Mouse (Mus musculus): Measurements from ENCODE around the gene Kirrel3. TPM values are rescaled to one million over a fixed set of nuclear protein-coding genes. Genes with fewer than 3 reads are reported as not detected.

Gene Kirrel3
- polyA plus RNA-seq, 1 experiment from 2014 or later = 11.4 TPM

- no peak for ATAC-seq (ENCODE audit: low FRiP score)
- no peak overlapping the region for H3K4me3 ChIP-seq (replicated peaks)
- no peaks in the 10 kb centered on the region for H3K9me3 ChIP-seq
- no peak overlapping the region for H3K9ac ChIP-seq
- WGBS = 83% methylated on average over 4 of the region's 4 CpGs
- no peaks in the 10 kb centered on the region for H3K36me3 ChIP-seq (replicated peaks)
- H3K27me3 ChIP-seq = 0 out of 2 replicates have a peak, but pooled peaks cover 10% of the 10 kb centered on the region
- H3K4me1 ChIP-seq = peaks cover 27% of the 10 kb centered on the region
- H3K27ac ChIP-seq = no peak overlapping the region
- H3K4me2 ChIP-seq = no peak overlapping the region
Measured at GRCm38 (mm10) chr9:34993467-34994211, 507.9 kb downstream of the Kirrel3 start.

GRCm38 (mm10) chr9:34995078-34995477 lies 509.4 kb downstream of the Kirrel3 start:
- H3K27ac ChIP-seq = no peak overlapping the region
- H3K4me2 ChIP-seq = no peak overlapping the region
- no peak for ATAC-seq (ENCODE audit: low FRiP score)
- 0 out of 2 replicates have a peak, but pooled peaks cover 18% of the 10 kb centered on the region for H3K27me3 ChIP-seq
- peaks cover 27% of the 10 kb centered on the region for H3K4me1 ChIP-seq
- no peaks in the 10 kb centered on the region for H3K36me3 ChIP-seq (replicated peaks)
- no peak overlapping the region for H3K9ac ChIP-seq
- H3K4me3 ChIP-seq (replicated peaks) = no peak overlapping the region
- no peaks in the 10 kb centered on the region for H3K9me3 ChIP-seq
- 92% methylated on average over 2 of the region's 2 CpGs for WGBS

DNA sequence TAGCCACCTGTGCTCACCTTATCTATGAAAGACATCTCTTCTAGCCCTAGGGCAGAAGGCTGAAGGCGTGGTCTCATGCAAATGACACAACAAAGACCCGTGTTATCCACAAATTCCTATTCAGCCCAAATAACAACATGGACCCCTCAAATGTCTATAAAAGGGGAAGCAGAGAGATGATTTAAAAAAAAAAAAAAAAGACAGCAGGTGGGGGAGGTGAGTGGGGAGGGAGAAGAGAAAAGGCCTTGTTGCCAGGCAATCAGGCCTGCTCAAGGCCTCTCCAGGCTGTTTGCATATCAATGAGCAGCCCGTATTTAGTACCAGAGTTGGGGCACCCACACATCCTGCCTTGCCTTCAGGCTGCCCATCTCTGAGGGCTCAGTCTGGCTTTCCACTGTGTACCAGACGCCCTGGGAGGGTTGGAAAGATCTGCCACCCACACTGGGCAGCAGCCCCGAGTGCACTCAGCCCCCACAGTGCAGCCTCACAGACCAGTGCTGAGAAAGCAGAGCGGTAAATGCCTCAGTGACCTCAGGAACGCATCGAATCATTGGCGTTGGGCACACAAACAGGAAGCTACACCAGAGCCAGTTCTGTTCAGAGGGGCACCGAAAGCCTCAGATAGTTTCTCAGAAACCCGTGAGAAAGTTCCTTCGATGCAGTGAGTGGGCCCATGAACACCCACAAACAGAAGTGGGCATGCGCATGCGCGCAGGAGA lies 510.1 kb downstream of the Kirrel3 start:
- H3K4me2 ChIP-seq = no peak overlapping the region
- 43% methylated on average over 15 of the region's 15 CpGs for whole genome bisulfite sequencing
- H3K27ac ChIP-seq = 0 out of 2 replicates have a peak overlapping the region, but pooled peaks have one; percentile 20
- peaks cover 22% of the 10 kb centered on the region; the same call in 1 of the 2 replicates for H3K27me3 ChIP-seq
- peak; percentile 79 for ATAC-seq (ENCODE audit: low FRiP score)
- H3K9ac ChIP-seq = no peak overlapping the region
- no peaks in the 10 kb centered on the region for H3K9me3 ChIP-seq
- peaks cover 27% of the 10 kb centered on the region for H3K4me1 ChIP-seq
- no peaks in the 10 kb centered on the region for H3K36me3 ChIP-seq (replicated peaks)
- no peak overlapping the region for H3K4me3 ChIP-seq (replicated peaks)

- no peaks in the 10 kb centered on the region for H3K9me3 ChIP-seq
- peak; percentile 27; the same call in 1 of the 2 replicates for ATAC-seq (ENCODE audit: low FRiP score)
- H3K4me3 ChIP-seq (replicated peaks) = no peak overlapping the region
- H3K36me3 ChIP-seq (replicated peaks) = no peaks in the 10 kb centered on the region
- 38% methylated on average over 9 of the region's 9 CpGs for WGBS
- H3K27ac ChIP-seq = no peak overlapping the region
- H3K4me1 ChIP-seq = peaks cover 27% of the 10 kb centered on the region
- H3K9ac ChIP-seq = no peak overlapping the region
- peaks cover 29% of the 10 kb centered on the region; the same call in 1 of the 2 replicates for H3K27me3 ChIP-seq
- no peak overlapping the region for H3K4me2 ChIP-seq
Measured at GRCm38 (mm10) chr9:34997880-34998865, 512.5 kb downstream of the Kirrel3 start.

DNA sequence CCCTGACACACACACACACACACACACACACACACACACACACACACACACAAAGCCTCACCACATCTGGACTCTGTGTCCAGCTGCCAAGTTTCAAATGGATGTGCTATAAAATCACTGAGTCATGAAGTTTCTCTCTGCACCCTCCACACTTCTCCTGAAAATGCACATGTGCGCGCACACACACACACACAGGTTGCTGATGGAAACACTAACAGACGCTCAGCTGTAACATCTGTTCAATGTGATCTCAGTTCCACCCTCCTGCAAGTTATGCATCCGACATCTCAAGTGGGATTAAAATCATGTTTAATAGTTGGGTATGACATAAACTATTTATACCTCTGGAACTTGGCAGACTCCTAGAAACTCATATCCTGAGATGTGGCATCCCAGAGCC lies 518.4 kb downstream of the Kirrel3 start:
- no peak overlapping the region for H3K9ac ChIP-seq
- no peak overlapping the region for H3K4me2 ChIP-seq
- no peak overlapping the region for H3K4me3 ChIP-seq (replicated peaks)
- WGBS = 92% methylated on average over 4 of the region's 4 CpGs
- H3K9me3 ChIP-seq = no peaks in the 10 kb centered on the region
- no peak overlapping the region for H3K27ac ChIP-seq
- H3K27me3 ChIP-seq = peaks cover 25% of the 10 kb centered on the region; the same call in 1 of the 2 replicates
- ATAC-seq (ENCODE audit: low FRiP score) = no peak
- H3K4me1 ChIP-seq = no peaks in the 10 kb centered on the region
- H3K36me3 ChIP-seq (replicated peaks) = no peaks in the 10 kb centered on the region

- Histone ChIP-seq H3K4me3 (replicated peaks) (no peak overlapping the region), H3K9ac (no peak overlapping the region), H3K36me3 (replicated peaks) (no peaks in the 10 kb centered on the region), H3K4me1 (no peaks in the 10 kb centered on the region), H3K9me3 (no peaks in the 10 kb centered on the region), H3K27ac (no peak overlapping the region), H3K4me2 (no peak overlapping the region), H3K27me3 (0 out of 2 replicates have a peak, but pooled peaks cover 9% of the 10 kb centered on the region)
- 87% methylated on average over 14 of the region's 14 CpGs for WGBS
- no peak for ATAC-seq (ENCODE audit: low FRiP score)
Measured at GRCm38 (mm10) chr9:35007697-35008341, 522.1 kb downstream of the Kirrel3 start.

DNA sequence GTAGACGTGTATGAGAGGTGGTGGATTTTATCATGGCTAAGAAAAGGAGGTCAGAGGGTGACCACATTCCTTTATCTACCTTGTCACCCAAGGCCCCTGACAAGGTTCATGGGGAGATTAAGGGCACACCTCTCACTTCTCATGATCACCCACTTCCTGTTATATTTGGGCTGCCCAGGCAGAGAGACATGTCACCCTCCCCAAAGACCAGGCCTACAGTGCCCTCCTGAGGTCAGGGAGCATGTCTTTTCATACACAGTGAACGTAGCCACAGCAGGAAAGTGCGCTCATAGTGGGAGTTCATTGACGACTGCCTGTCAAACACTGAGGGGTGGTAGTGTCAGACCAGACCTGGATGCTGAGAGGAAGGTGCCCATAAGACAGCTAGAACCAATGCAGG lies 531.1 kb downstream of the Kirrel3 start:
- peaks cover 15% of the 10 kb centered on the region; the same call in 1 of the 2 replicates for H3K4me1 ChIP-seq
- WGBS = 63% methylated on average over 4 of the region's 4 CpGs
- no peaks in the 10 kb centered on the region for H3K9me3 ChIP-seq
- H3K9ac ChIP-seq = no peak overlapping the region
- H3K4me3 ChIP-seq (replicated peaks) = no peak overlapping the region
- H3K27me3 ChIP-seq = peaks cover 20% of the 10 kb centered on the region
- no peaks in the 10 kb centered on the region for H3K36me3 ChIP-seq (replicated peaks)
- H3K27ac ChIP-seq = no peak overlapping the region
- no peak for ATAC-seq (ENCODE audit: low FRiP score)
- no peak overlapping the region for H3K4me2 ChIP-seq

DNA sequence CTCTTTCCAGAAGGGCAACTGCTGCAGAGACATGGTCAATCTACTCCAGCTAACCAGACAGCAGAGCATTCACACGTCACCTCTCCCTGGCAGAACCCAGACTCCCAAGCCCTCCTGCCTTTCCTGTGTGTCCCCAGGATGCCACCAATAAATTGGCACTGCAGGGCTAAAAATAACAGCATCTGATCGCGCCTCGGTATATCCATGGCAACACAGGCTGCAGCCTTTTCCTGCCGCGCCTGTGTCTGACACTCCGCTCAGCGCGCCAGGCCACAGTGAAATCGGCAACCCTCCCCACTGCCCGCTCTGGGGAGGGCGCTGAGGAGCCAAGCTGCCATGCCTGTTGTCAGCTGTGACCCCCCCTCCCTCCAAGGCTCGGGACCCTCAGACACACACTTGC lies 531.9 kb downstream of the Kirrel3 start:
- Histone ChIP-seq H3K4me2 (peak overlapping the region; percentile 6; the same call in 1 of the 2 replicates), H3K9ac (no peak overlapping the region), H3K9me3 (no peaks in the 10 kb centered on the region), H3K27ac (peak overlapping the region; percentile 53; the same call in 1 of the 2 replicates), H3K4me1 (peaks cover 15% of the 10 kb centered on the region; the same call in 1 of the 2 replicates), H3K36me3 (replicated peaks) (no peaks in the 10 kb centered on the region), H3K27me3 (peaks cover 20% of the 10 kb centered on the region), H3K4me3 (replicated peaks) (no peak overlapping the region)
- peak; percentile 66; the same call in 1 of the 2 replicates for ATAC-seq (ENCODE audit: low FRiP score)
- 36% methylated on average over 13 of the region's 13 CpGs for WGBS

- WGBS = 66% methylated on average over 5 of the region's 5 CpGs
- Histone ChIP-seq H3K9me3 (no peaks in the 10 kb centered on the region), H3K4me3 (replicated peaks) (no peak overlapping the region), H3K36me3 (replicated peaks) (no peaks in the 10 kb centered on the region), H3K4me1 (peaks cover 15% of the 10 kb centered on the region; the same call in 1 of the 2 replicates), H3K4me2 (no peak overlapping the region), H3K27me3 (peaks cover 20% of the 10 kb centered on the region), H3K27ac (no peak overlapping the region), H3K9ac (no peak overlapping the region)
- ATAC-seq (ENCODE audit: low FRiP score) = peak; percentile 12; the same call in 1 of the 2 replicates
Measured at GRCm38 (mm10) chr9:35018056-35018455, 532.4 kb downstream of the Kirrel3 start.

DNA sequence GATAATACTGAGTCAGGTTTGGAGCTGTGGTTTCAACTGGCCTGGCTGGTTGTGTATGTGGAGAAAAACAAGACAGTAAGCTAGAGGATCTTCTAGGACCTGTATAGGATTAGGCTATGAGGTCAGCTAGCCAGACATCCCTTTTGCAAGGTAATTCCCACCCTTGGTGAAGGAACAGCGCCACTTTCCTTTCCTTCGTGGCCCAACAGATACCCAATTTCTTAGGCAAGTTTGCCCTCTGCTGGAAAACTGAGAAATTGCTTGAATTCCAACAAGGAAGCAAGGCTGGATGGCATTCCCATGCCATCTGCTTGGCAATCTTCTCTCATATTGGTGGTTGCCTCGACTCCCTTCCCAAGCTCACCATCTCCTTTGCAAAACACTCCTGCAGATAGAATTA lies 533.7 kb downstream of the Kirrel3 start:
- H3K9me3 ChIP-seq = no peaks in the 10 kb centered on the region
- peak; percentile 66 for ATAC-seq (ENCODE audit: low FRiP score)
- H3K27ac ChIP-seq = no peak overlapping the region
- peaks cover 16% of the 10 kb centered on the region for H3K4me1 ChIP-seq
- WGBS = 6% methylated on average over 3 of the region's 3 CpGs
- H3K4me2 ChIP-seq = no peak overlapping the region
- H3K4me3 ChIP-seq (replicated peaks) = no peak overlapping the region
- peaks cover 27% of the 10 kb centered on the region for H3K27me3 ChIP-seq
- no peaks in the 10 kb centered on the region for H3K36me3 ChIP-seq (replicated peaks)
- H3K9ac ChIP-seq = no peak overlapping the region

DNA sequence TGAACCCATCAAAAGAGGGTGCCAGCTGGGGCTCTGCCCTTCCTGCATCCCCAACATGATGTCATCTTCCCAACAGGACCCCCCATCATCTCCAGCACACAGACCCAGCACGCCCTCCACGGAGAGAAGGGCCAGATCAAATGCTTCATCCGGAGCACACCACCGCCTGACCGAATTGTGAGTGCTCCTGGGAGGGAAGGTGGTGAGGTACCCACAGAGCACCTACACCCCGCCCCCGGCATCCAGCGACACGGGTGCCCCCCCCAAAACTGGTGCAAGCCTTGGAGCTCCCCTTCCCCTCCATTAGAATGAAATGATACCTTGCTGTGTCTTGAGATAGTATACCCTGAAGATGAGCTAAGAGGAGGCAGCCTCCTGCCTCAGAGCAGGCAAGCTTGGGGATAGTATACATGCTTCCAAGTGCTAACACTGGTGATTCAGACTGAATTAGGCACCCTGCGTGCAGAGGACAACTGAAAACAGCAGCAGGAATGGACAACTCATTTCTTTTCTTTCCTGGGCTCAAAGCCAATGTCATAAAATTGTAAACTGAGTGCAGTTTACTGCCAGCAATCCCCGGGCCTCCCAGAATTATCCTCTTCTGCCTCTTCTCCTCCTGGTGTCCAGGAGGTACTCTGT lies 534.4 kb downstream of the Kirrel3 start:
- Histone ChIP-seq H3K4me1 (peaks cover 24% of the 10 kb centered on the region), H3K4me3 (replicated peaks) (no peak overlapping the region), H3K9me3 (no peaks in the 10 kb centered on the region), H3K27ac (no peak overlapping the region), H3K36me3 (replicated peaks) (no peaks in the 10 kb centered on the region), H3K9ac (no peak overlapping the region), H3K4me2 (no peak overlapping the region), H3K27me3 (peaks cover 34% of the 10 kb centered on the region)
- WGBS = 68% methylated on average over 11 of the region's 11 CpGs
- no peak for ATAC-seq (ENCODE audit: low FRiP score)
